Mouse (Mus musculus) spleen, adult 12 weeks (tissue): ENCODE results near the gene Ccnl2.

Source experiments
- DNase-seq: peaks from one replicate; pipeline ENCODE4 v3.0.0; 2022; ENCODE audit warnings: low spot score

Gene Ccnl2

DNA sequence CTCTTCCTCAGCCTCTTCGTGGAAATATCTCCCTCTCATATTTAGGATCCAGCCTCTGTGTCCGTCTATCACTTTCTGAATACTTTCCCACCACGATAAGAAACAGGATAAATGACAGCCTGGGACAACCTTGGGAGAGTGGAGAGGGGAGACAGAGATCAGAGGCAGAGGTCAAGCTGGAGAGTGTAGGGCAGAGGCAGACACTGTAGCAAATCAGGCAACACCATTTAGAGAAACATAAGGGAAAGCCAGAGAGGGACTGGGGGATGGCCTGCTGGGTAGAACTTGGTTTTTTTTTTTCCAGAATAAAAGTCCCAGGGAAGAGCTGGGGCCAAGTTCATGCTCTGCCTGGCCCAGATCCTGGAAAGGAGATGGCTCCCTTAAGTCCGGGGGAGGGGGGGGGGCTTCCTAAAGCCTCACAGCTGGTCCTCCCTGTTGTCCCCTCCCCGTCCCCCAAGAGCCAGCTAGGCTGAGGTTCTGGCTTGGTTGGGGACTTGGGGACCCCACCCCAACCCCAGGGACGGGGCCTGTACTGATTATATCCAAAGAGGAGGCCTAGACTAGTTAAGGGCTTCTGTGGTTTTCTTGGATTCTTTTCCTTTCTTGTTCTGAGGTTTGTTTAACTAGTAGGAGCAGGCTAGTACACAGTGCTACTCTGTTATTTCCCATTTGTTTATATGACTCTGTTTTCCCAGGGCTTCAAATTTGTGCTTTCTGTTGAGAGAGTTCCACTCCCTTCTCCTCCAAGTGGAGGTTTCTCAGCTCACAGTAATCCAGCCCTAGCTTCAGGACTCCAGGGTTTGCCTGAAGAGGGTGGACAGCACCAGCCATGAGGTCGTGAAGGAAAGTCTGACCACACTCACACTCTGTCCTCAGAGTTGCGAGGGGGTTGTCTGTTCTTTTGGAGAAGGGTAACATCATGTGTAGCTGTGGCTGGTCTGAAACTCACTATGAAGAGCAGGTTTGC is 26.2 kb downstream of the Ccnl2 start:
- no peak for DNase-seq

DNA sequence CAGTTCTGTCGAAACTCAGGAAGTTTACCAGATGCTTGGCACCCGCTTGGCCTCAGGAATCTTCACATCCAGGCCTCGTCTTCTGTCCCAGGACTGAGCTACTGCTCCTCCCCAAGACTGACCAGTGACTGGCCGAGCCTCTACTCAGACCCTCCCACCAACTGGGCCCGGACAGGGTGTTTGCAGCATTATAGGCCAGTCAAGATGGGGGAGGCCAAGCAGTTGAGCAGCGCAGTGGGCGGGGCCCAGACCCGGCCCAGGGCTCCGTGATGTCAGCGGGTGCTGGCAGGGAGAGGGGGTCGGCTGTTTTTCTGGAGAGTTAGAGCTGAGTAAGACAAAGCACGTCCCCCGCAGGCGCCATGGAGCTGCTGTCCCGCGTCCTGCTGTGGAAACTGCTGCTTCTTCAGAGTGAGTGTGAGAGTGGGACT is 27.2 kb downstream of the Ccnl2 start, which contains the start of gene Mxra8:
Gene Mxra8 (plus strand): TSS at position 198 of the 428 bp plus-strand sequence.
- no peak for DNase-seq

DNA sequence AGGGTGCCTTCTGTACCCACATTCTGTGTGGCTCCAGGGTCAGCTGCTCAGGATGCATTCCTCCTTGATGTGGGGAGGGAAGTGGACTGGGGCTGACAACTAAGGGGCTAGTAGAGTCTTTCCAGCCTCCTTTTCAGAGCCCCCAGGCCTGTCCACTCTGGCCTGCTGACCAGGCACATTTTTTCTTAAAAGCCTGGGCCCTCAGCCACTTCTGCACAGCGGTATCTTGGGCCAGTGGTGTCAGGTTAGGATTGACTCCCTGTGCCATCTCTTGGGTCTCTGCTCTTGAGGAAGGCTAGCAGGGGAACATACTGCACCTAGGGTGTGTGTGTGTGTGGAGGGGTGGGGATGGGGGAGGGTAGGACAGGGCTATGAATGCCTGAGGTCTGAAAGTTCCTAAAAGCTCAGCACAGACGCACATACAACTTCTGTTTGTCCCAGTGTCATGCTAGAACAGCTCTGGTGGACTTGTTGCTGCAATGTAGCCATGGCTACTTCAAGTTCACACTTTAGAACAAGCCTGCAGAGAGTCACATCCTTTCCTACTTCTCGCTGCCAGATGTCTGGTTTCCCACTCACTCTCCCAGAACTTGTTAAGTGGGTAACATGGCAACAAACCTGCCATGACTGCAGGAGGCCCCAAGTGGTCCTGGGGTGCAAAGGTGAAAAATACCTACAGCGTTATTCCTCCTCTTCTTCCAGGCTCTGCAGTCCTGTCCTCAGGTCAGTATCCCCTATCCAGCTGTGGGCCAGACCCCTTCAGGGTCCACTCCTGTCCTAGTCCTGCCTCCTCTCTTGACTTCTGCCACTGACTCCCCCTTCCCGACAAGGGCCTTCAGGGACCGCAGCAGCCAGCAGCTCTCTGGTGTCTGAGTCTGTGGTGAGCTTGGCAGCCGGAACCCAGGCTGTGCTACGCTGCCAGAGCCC is 28.1 kb downstream of the Ccnl2 start:
- no peak for DNase-seq

- peak; percentile 59 for DNase-seq
Observed at GRCm38 (mm10) chr4:155841003-155841454, 28.7 kb downstream of the Ccnl2 start.

DNA sequence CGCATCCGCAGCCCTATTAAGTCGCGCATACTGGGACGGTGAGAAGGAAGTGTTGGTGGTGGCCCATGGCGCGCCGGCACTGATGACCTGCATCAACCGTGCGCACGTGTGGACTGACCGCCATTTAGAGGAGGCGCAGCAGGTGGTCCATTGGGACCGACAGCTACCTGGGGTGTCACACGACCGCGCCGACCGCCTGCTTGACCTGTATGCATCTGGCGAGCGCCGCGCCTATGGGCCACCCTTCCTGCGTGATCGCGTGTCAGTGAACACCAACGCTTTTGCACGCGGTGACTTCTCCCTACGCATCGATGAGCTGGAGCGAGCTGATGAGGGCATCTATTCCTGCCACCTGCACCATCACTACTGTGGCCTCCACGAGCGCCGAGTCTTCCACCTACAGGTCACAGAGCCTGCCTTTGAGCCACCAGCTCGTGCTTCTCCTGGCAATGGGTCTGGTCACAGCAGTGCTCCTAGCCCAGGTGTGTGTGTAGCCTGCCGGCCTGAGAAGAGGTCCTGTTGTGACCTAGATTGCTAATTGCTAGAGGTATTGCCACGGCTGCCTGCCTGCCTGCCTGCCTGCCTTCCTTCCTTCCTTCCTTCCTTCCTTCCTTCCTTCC is 29.5 kb downstream of the Ccnl2 start:
- DNase-seq: no peak

DNA sequence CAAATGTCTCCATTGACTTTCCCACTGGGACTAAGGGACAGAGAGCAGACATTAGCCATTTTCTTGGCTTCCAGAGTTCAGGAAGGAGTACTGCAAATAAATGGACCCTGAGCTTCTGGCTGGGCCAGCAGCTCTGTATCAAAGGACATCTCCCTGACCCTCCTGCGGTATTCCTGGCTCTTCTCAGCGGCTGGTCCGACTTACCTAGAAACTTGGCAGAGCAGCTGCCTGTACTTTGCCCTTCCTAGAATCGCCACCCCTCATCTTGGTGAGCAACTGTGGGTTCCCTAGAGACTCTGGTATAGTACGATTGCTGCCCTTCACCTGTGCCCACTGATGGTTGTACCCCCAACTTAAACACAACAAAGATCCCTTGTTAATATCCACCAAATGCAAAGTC is 30.9 kb downstream of the Ccnl2 start:
- DNase-seq: no peak

GRCm38 (mm10) chr4:155846871-155847578 is 34.7 kb downstream of the Ccnl2 start, which contains the start of gene Dvl1:
Gene Dvl1 (plus strand): TSS chr4:155847402.
- DNase-seq: peak; percentile 94

DNA sequence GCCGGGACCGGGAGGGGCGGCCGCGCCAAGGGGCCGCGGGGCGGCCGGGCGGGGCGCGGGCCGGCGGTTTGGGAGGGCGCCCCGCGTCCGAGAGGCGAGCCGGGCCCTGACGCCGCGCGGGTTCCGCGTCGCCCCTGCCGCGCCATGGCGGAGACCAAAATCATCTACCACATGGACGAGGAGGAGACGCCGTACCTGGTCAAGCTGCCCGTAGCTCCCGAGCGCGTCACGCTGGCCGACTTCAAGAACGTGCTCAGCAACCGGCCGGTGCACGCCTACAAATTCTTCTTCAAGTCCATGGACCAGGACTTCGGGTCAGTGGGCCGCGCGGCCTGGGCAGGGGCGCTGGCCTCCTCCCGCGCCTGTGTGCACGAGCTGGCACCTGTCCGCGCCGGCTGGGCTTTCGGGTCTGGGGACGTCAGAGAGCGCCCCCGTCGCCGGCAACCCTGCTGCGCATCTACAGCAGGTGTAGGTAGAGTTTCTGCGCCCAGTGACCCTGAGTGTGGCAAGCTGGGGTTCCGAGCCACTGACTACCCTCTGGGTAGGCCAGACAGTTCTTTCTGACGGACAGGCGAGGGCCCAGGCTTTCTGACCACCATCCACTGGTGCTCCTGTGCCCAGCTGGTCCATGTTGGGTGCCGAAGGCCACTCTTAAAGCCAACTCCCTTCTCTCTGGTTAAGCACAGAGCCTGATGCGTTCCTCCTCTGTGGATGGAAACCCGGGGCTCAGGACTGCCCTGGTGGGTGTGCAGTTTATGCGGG is 35.5 kb downstream of the Ccnl2 start:
- no peak for DNase-seq

GRCm38 (mm10) chr4:155848434-155849095 is 36.3 kb downstream of the Ccnl2 start:
- no peak for DNase-seq

DNA sequence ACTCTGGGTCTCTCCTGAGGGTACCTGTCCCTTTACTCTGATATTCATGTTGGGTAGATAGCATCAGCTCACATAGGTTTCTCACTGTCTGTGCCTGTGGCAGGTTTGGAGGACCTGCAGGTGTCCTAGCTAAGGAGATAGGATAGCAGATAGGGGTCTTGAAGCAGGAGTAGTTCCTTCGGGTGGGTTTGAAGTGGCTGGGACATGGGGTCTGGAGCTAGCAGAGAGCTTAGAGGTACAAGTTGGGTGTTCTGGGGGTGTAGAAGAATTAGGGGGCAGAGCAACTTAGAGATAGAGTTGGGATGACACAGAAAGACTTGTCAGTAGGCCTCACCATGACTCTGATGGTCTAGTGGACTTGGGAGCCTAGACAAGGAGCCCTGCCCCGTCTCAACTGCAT is 37.1 kb downstream of the Ccnl2 start:
- DNase-seq: no peak

DNA sequence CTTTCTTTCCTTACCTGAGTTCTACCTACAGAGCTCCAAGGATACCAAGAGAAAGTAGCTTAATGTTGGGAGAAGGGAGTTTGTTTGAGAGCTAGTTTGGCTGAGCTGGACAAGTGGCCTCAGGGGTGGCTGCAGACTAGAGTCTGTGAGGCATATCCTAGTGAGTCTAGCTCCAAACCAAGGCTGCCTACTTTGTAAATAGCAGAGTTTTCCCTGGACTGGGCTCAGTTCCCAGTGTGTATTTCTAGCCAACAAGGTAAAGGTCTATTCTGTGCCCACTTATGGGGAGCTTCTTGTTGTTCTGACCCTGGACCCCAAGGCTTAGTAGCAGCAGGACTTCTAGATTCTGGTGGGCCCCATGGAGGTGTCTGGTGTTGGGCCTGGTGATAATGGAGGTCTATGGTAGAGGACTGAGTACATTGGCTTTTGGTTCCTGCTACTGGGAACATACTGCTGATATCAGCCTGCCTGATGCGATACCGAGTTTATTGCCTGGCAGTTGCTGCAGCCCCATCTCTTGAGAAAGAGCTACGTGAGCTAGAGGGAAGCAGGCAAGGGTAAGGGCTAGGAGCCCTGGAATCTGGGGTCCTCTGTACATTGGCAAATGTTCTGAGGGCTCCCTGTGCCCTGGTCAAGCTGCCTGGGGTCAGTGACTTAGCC is 37.6 kb downstream of the Ccnl2 start:
- no peak for DNase-seq

- DNase-seq: no peak
Observed at GRCm38 (mm10) chr4:155851368-155851767, 39.1 kb downstream of the Ccnl2 start.

DNA sequence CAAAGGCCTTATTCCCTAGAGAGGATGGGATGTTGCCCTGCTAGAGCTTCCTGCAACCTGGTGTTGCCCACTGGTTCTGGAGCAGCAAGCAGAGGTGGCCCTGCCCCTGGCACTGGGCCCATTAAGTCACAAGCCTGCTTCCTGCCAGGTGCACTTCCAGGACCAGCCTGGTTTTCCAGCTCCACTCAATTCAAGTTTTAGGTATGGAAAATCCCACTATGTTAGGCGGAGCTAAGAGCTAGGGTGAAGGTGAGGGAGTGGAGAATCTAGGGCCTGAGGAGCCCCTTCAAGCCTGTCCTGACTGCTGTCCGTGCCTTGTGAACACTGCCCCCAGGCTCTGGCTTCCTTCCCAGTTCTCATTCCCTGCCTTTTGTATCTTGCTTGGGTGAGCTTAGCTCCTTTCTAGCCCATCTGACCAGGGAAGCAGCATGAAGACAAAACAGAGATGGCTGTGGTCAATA is 39.7 kb downstream of the Ccnl2 start:
- no peak for DNase-seq

DNA sequence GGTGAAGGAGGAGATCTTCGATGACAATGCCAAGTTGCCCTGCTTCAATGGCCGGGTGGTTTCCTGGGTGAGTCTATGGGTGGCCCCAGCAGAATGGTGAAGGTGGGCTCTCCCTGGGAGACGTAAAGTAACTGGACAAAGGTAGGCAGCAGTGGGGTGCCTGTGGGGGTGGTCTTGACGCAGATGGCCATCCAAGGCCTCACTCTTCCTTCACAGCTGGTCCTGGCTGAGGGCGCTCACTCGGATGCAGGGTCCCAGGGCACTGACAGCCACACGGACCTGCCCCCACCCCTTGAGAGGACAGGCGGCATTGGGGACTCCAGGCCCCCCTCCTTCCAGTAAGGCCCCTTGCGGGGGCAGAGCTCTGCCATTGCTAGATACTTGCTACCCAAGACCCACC is 41.1 kb downstream of the Ccnl2 start:
- no peak for DNase-seq

- DNase-seq: no peak
Observed at GRCm38 (mm10) chr4:155854991-155855390, 42.7 kb downstream of the Ccnl2 start.

DNA sequence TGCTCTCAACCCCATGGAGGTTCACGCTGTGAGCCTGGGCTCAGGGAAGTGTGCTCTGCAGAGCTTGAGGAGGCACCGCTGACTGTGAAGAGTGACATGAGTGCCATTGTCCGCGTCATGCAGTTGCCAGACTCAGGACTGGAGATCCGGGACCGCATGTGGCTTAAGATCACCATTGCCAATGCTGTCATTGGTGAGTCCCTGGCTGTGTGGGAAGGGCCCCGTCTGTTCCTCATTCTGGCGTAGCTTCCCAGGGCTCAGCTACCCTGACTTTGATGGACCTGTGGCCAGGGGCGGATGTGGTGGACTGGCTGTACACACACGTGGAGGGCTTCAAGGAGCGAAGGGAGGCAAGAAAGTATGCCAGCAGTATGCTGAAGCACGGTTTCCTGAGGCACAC is 43.8 kb downstream of the Ccnl2 start:
- DNase-seq: no peak

- no peak for DNase-seq
Observed at GRCm38 (mm10) chr4:155856881-155857280, 44.6 kb downstream of the Ccnl2 start.

DNA sequence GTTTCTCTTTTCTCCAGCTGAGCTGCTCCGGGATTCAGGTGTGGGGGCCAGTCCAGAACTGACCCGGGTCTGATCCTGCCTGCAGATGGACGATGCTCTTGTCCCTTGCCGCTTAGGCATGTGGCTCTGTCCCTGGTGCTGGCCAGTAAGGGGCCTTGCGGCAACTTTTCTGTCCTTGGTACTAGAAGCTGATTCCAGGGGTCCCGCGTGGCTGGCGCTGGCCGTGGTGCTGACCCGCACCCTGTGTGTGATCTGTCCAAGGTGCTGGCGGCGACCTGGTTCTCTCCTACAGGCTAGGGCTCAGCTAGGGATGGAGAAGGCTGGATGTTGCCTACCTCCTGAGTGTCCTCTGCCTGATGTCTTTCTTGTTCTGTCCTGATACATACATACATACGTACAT is 47.0 kb downstream of the Ccnl2 start:
- no peak for DNase-seq

GRCm38 (mm10) chr4:155861787-155862186 is 49.5 kb downstream of the Ccnl2 start:
- DNase-seq: no peak
